Mouse (Mus musculus): ENCODE data around the gene Chn2. TPM values are rescaled to one million over a fixed set of nuclear protein-coding genes. Genes with fewer than 3 reads are reported as not detected.

The Chn2 gene
- total RNA-seq, 2 experiments from 2014 or later: 2.3 to 2.5 TPM

GRCm38 (mm10) chr6:54070736-54071135 lies 31.4 kb downstream of the Chn2 start:
- no peak for ATAC-seq (replicated peaks; ENCODE audit: low FRiP score, poor library complexity, severe bottlenecking)

DNA sequence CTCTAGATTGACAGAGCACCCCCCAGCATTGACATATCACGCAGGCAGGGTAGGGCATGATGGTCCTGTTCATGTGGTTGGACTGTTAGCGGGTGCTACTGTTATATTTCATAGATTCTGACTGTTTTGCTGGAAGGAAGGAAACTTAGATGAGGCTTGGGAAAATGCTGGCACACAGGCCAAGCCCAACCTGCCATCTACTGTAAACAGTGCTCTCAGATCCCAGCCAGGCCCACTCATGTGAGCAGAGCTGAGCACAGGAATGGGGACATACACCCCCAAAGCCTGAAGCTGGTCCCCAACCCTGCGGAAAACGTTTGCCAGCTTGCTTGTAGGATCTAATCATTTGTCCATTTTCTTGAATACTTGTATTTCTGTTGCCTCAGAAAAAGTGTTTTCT lies 32.1 kb downstream of the Chn2 start:
- no peak for ATAC-seq (replicated peaks; ENCODE audit: low FRiP score, poor library complexity, severe bottlenecking)

DNA sequence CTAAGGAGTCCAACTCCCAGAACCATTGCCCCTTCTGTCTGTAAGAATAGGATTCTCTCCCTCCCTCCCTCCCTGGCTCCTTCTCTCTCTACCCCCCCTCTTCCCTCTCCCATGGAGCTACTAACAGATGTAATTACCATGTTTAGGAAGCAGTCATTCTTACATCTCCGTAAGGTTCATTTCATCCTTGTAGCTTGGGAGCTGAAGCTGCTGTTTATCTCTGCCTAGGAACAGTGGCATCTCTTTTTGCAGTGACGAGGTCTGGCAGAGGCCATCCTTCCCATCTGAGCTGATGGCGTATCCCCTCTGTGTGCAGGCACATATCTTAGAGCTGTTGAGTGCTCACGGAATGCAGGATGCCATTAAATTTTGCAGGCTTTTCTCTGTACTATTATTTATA lies 35.1 kb downstream of the Chn2 start:
- ATAC-seq (replicated peaks; ENCODE audit: low FRiP score, poor library complexity, severe bottlenecking): no peak

GRCm38 (mm10) chr6:54075419-54075818 lies 36.1 kb downstream of the Chn2 start:
- ATAC-seq (replicated peaks; ENCODE audit: low FRiP score, poor library complexity, severe bottlenecking): no peak

DNA sequence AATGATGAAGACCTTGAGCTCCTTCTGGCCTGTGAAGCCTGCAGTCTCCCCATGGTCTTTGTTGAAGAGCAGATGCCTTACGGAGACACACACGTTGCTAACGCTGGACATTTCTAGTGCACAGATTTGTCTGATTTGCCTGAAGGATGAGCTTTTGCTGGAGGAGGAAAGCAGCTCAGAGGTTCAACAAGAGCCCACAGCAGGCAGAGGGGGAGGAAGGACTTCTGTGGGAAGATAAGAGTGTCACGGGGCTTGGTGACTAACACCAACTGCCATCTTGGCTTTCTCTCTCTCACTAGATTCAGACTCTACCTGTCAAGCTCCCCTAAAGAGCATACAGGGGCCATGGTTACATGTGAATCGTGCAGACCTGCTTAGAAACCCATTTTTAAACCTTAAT lies 37.3 kb downstream of the Chn2 start:
- ATAC-seq (replicated peaks; ENCODE audit: low FRiP score, poor library complexity, severe bottlenecking): no peak

DNA sequence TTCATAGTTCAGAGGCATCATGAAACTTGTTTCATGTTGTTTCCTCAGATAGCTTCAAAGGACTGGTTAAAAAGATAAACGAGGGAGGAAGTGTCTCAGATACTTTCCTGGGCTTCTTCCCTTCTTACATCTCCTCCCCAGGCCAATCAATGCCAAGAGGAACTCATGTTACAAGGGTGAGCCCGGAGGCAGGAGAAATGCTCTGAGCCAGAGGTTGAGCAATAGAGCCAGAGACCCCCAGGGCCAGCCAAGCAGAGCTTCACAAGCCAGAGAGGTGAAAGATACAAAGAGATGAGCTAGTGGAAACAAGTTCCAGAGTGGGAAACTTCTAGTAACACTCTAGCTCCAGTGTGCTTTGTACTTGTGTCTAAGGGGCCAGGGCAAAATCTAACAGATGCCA lies 38.9 kb downstream of the Chn2 start:
- ATAC-seq (replicated peaks; ENCODE audit: low FRiP score, poor library complexity, severe bottlenecking): no peak

- no peak for ATAC-seq (replicated peaks; ENCODE audit: low FRiP score, poor library complexity, severe bottlenecking)
Observed at GRCm38 (mm10) chr6:54079881-54080280, 40.5 kb downstream of the Chn2 start.

- no peak for ATAC-seq (replicated peaks; ENCODE audit: low FRiP score, poor library complexity, severe bottlenecking)
Observed at GRCm38 (mm10) chr6:54080518-54081285, 41.3 kb downstream of the Chn2 start.

DNA sequence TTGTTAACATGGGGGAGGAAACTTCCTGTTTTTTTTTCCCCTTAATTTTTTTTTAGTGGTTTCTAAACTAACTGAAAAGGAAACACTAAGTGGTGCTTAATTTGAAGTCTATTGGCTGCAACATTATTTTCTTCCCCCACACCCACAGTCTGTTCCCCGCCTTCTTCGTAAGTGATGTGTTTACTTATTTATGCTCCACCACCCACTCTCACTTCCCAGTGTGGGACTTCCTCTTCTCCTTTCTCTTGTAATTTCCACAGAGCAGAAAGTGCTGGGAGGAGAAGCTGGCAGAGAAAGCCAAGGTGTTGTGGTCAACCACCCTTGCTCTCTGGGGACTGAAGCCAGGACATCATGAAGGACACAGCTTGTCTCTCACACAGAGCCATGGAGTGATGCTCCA lies 43.2 kb downstream of the Chn2 start:
- ATAC-seq (replicated peaks; ENCODE audit: low FRiP score, poor library complexity, severe bottlenecking): no peak

- no peak for ATAC-seq (replicated peaks; ENCODE audit: low FRiP score, poor library complexity, severe bottlenecking)
Observed at GRCm38 (mm10) chr6:54084046-54084445, 44.7 kb downstream of the Chn2 start.

DNA sequence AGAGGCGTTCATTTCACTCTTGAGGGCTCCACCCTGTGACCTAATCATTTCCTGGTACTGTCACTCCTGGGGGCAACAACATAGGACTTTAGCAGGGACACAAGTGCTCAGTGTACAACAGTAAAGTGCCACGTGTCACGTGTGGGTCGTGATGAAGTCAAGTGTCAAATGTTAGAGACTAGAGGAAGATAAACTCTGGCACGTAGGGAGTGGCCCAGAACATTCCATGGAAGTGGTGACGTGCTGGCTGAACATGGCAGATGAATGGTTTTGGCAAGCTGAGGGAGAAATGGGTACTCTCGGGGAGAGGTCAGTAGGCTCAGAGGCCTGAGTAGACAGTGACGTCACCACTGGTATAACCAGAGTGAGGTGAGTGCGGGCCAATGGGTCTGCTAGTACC lies 45.7 kb downstream of the Chn2 start:
- no peak for ATAC-seq (replicated peaks; ENCODE audit: low FRiP score, poor library complexity, severe bottlenecking)

GRCm38 (mm10) chr6:54088168-54088567 lies 48.8 kb downstream of the Chn2 start:
- ATAC-seq (replicated peaks; ENCODE audit: low FRiP score, poor library complexity, severe bottlenecking): no peak

DNA sequence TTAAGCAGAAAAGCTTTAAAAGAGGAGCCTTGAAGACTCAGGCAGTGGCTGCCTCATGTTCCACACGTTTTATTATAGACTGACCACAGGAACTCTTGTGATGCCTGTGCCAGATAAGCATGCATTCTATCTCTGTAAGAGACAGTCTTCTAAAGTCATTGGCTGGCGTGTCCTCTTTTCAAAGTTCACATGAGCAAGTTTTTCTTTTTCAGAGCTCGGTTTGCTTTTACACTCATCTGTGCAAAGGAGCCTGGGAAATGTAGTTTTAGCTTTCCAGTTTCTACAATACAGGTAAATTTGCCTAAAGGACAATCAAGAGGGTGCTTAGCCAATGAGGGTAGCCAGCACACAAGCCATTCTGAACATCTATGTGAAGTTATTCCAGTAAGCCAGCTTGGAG lies 51.5 kb downstream of the Chn2 start:
- ATAC-seq (replicated peaks; ENCODE audit: low FRiP score, poor library complexity, severe bottlenecking): no peak

GRCm38 (mm10) chr6:54092920-54093319 lies 53.6 kb downstream of the Chn2 start:
- ATAC-seq (replicated peaks; ENCODE audit: low FRiP score, poor library complexity, severe bottlenecking): no peak

DNA sequence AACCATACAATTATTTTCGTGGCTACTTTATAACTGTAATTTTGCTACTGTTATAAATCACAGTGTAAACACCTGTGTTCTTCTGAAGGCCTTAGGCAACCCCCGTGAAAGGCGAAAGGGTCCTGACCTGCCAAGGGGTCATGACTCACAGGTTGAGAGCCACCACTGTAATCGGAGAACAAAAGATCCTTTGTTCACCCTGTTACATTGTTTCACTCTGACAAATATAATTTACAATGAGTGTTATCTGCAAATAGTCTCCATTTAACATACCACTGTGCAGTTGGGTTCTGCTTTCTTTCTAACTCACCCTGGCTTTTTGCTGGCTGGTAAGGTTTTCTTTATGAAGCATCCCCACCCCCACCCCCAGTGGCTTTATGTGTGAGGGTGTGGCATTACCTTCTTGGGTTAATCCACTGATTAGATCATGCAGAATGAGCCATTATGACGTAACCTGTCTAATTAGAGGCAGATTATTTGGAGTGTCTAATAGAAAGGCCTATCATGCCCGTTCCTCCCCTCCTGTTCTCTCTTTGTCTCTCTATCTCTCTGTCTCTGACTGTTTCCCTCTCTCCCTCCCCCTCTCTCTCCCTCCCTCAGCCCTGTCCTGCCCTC lies 56.9 kb downstream of the Chn2 start:
- ATAC-seq (replicated peaks; ENCODE audit: low FRiP score, poor library complexity, severe bottlenecking): no peak

DNA sequence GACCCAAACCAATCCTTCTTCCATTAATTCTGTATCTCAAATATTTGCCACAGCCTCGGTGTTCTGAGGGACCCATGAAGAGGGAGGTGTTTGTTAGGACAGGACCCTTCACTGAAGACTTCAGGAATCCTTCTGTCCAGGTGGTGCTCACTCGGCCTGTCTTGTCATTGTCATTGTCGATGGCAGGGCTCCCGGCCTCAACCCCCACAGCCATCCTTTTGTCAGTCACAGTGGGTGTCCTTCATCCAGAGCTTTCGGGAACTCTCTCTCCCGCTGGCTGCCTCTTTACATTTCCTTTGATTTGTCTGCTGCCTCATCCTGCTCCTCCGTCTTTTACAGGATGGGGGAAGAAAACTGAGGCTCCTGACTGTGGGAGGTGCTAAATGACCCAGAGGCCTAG lies 57.5 kb downstream of the Chn2 start:
- no peak for ATAC-seq (replicated peaks; ENCODE audit: low FRiP score, poor library complexity, severe bottlenecking)

DNA sequence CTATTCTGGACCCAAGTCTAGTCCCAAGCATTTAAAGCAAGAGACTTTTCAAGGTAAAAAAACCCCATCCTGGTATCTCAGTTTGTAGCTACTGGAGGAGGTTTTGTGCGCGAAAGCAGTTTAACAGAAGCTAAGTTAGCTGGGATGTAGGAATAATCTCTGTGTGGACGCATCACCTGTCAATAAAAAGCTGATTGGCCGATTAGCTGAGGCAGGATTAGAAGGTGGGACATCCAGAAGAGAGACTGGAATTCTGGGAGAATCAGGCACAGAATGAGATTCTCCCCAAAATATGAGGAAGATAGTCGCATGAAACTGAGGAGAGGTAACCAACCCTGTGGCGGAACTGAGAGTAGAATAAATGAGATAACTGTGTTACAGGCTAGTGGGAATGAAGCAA lies 59.0 kb downstream of the Chn2 start:
- ATAC-seq (replicated peaks; ENCODE audit: low FRiP score, poor library complexity, severe bottlenecking): no peak

DNA sequence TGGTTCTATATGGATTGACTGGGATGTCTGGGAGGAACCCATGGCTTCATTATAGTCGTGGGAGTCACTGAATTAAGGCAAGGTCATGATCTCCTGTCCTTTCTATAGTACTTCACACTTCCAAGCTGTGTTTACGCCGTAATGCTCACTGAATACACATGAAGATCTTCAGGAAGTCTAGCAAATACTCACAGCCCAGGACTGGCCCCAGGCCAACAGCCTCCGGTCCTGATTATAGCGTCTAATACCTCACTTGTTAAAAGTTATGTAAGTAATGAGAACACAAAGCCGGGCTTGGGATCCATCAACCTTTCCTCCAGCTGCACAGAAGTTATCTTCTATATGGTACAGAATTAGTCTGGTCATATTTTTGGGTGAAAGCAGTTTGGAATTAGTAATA lies 60.3 kb downstream of the Chn2 start:
- no peak for ATAC-seq (replicated peaks; ENCODE audit: low FRiP score, poor library complexity, severe bottlenecking)

GRCm38 (mm10) chr6:54102210-54102609 lies 62.9 kb downstream of the Chn2 start:
- ATAC-seq (replicated peaks; ENCODE audit: low FRiP score, poor library complexity, severe bottlenecking): no peak

DNA sequence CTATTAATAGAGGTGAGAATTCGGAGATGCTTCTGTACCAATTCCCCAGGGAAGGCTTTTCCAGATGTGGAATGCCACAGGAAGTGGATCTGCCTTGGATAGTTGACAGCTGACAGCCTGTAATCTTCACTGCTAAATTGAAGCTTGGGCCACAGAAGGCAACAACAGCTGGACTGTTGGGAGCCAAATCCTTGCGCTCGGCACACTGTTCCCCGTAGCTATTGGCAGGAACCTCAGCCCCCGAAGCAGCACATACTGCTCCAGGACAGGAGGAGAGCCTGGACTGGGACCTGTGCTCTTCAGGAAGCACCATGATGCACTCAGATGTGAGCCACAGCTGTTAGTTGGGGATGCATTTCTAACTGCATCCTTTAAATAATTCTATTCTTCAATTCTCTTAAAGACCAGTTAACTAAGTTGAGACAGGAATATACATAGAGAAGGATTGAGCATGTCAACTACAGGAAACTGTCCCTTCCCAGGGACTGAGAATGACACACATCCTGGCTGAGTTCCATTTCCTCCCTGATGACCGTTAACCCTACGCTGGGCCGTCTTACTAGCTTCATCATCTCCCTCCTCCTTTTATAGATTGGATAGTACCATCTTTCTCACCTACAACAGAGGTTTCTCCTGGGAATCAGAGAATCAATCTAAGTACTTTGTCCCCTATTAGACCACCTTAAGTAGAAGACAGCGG lies 64.1 kb downstream of the Chn2 start:
- ATAC-seq (replicated peaks; ENCODE audit: low FRiP score, poor library complexity, severe bottlenecking): no peak

- no peak for ATAC-seq (replicated peaks; ENCODE audit: low FRiP score, poor library complexity, severe bottlenecking)
Observed at GRCm38 (mm10) chr6:54111416-54111984, 72.1 kb downstream of the Chn2 start.

All from erythroblast, adult 5-6 weeks (primary cell).